Mouse (Mus musculus): Measurements from ENCODE around the gene Lactbl1. TPM values are rescaled to one million over a fixed set of nuclear protein-coding genes. Genes with fewer than 3 reads are reported as not detected.

Gene Lactbl1
- total RNA-seq, 2 experiments from 2014 or later, result 0.15 TPM; not detected in 1

DNA sequence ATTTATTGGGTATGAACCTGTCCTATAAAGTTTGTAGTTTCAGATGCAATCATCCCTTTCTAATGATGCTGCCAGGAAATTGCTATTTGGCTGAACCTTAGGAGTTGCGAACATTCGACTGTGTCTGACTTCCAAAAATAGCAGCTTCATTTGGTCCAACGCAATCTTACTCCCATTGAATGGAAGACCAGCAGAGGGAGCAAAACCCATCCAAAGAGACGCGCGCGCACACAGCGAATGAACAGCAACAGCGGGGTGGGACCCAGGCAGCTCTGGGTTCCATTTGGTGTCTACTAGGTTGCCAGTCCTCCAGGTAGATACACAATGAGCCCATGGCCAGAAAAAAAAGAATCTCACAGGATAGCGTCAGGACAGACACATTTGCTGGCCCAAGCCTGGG, 45.3 kb downstream of the Lactbl1 start:
- no peak for DNase-seq (ENCODE audit: low spot score in 2 of 2)
- intact Hi-C loops (cut with DNase I), result no loop called here

GRCm38 (mm10) chr4:136672335-136673090, 50.1 kb downstream of the Lactbl1 start:
- DNase-seq (ENCODE audit: low spot score in 2 of 2), result no peak
- intact Hi-C loops (cut with DNase I), result loop anchor here (10.0 kb wide), 1 partner anchor 312 kb away; no protein-coding TSS in a partner anchor

- no peak for DNase-seq (ENCODE audit: low spot score in 2 of 2)
- intact Hi-C loops (cut with DNase I), result loop anchor here (10.0 kb wide), 1 partner anchor 309 kb away; no protein-coding TSS in a partner anchor
Measured at GRCm38 (mm10) chr4:136675439-136675838, 53.0 kb downstream of the Lactbl1 start.

- intact Hi-C loops (cut with DNase I), result loop anchor here (1.0 to 10.0 kb wide), 2 partner anchors 163 to 306 kb away; no protein-coding TSS in a partner anchor
- DNase-seq (ENCODE audit: low spot score in 2 of 2), result peak; percentile 82 to 89
Measured at GRCm38 (mm10) chr4:136678480-136678879, 56.1 kb downstream of the Lactbl1 start.

- intact Hi-C loops (cut with DNase I), result loop anchor here (10.0 kb wide), 1 partner anchor 306 kb away; no protein-coding TSS in a partner anchor
- DNase-seq (ENCODE audit: low spot score in 2 of 2), result no peak
Measured at GRCm38 (mm10) chr4:136679221-136679620, 56.8 kb downstream of the Lactbl1 start.

- intact Hi-C loops (cut with DNase I), result no loop called here
Measured at GRCm38 (mm10) chr4:136680641-136681040, 58.2 kb downstream of the Lactbl1 start.

GRCm38 (mm10) chr4:136684485-136684884, 62.1 kb downstream of the Lactbl1 start:
- intact Hi-C loops (cut with DNase I), result no loop called here
- no peak for DNase-seq (ENCODE audit: low spot score in 2 of 2)

More at GRCm38 (mm10) chr4:136680641-136681040, 58.2 kb downstream of the Lactbl1 start:
- no peak for DNase-seq (ENCODE audit: low spot score in 2 of 2)

DNA sequence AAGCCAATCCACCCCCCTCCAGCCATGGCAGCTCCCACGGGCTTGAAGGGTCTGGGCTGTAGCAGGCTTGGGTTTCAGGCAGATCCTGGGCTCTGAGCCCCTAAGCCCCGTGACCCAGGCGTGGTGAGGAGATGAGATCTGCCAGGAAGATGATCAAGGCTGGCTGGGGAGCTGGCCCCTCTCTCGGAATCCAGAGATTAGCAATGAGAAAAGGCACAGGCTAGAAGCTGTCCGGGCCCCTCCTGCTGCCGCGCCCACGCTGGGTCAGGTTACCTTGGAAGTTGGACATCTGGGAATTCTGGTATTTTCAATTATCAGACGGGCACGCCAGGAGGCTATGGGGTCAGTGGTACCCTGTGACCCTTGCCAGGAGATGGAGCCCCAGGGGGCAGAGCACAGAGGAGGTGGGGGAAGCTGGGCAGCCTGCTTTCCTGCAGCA, 63.0 kb downstream of the Lactbl1 start:
- intact Hi-C loops (cut with DNase I), result no loop called here
- no peak for DNase-seq (ENCODE audit: low spot score in 2 of 2)

GRCm38 (mm10) chr4:136688113-136688512, 65.7 kb downstream of the Lactbl1 start:
- intact Hi-C loops (cut with DNase I), result no loop called here

More at GRCm38 (mm10) chr4:136688113-136688512, 65.7 kb downstream of the Lactbl1 start:
- DNase-seq (ENCODE audit: low spot score in 2 of 2), result no peak

Small RNA genes within 50 kb of the gene (microRNA-seq; reads per million reads assigned to microRNA genes)
- gene Gm22180, result not detected

Other genes starting within 250 kb of the Lactbl1 start
- gene Htr1d, start 199.1 kb upstream of the Lactbl1 start, total RNA-seq (2021), result 1 to 10 TPM; 1.9 to 7.2 TPM
- gene 6030445D17Rik, start 160.4 kb upstream of the Lactbl1 start, total RNA-seq (2021), result under 1 TPM; 0.25 to 0.68 TPM
- 10 to 100 TPM; 74.6 to 75.0 TPM for gene Luzp1, start 152.9 kb upstream of the Lactbl1 start, total RNA-seq (2021)
- 10 to 100 TPM; 95.6 to 96.1 TPM for gene Kdm1a, start 19.9 kb upstream of the Lactbl1 start, total RNA-seq (2021)
- gene Tex46, start 12.2 kb upstream of the Lactbl1 start, total RNA-seq (2021), result not detected
- gene Ephb2, start 213.4 kb downstream of the Lactbl1 start, total RNA-seq (2021), result 10 to 100 TPM; 16.9 to 18.0 TPM